Mouse (Mus musculus): ENCODE results near the gene Gc. TPM values are rescaled to one million over a fixed set of nuclear protein-coding genes. Genes with fewer than 3 reads are reported as not detected.

The Gc gene
- total RNA-seq (2017): not detected in 3 replicates

DNA sequence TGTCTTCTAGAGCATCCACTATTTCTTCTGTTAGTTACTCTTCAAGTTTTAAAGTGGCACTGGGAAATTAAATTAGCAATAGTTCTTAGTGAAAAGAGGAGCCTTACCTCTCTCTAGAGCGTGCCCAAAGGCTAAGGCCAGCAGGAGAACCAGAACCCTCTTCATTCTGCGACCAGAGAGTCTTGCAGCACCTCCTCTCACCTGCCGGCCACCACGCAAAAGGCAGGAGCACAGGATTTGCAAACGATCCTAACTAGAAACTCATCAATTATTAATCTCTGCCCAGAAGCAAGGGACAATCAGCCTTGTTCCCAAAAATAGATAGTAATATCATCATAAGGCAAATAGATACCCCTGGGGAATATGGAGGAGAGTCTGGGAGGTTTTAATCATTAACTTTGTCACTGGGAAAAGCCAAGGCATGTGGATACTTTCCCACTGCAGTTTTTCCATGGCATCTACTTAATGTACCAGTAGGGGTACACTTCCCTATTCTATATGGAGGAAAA lies at the start of gene Gc:
Gene Gc (minus strand): TSS at position 345 of the 509 bp plus-strand sequence.
- no peak for ATAC-seq (replicated peaks; ENCODE audit: insufficient number of reproducible peaks, low FRiP score, low TSS enrichment, poor library complexity, severe bottlenecking)

DNA sequence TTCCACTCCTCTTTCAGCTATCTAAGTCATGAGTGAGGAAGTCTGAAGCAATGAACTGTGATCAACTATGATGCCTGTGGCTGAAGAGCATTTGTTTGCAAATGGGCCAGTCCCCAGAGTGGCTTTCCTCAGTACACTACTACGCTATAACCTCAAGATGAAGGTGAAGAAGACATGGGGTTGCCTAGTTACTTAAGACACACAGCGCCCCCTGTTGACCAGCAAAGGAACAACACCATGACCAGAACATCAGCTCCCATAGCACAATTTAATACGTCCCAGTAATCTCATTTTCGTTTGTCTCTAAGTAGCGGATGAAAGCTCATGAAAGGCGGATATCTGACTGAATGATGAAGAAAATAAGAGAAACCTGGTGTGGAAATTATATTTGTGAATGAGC lies 42.5 kb upstream of the Gc start:
- no peak for ATAC-seq (replicated peaks; ENCODE audit: insufficient number of reproducible peaks, low FRiP score, low TSS enrichment, poor library complexity, severe bottlenecking)

DNA sequence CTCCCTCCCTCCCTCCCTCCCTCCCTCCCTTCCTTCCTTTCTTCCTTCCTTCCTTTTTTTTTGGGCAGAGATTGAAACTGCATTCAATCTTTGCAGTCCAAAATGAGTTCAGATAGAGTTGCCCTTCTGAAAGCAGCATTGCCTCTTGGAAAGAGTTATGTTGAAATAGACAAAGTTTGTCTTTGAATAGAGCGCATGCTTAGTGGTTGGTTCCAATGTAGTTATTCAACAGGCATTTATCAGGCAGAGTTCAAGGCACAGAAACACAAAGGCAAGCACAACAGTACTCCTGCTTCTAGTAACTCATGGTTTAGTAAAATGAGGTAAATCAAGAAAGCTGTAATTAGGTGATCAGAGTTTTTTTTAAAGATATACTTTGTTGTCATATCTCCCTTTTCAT lies 34.9 kb upstream of the Gc start:
- no peak for ATAC-seq (replicated peaks; ENCODE audit: insufficient number of reproducible peaks, low FRiP score, low TSS enrichment, poor library complexity, severe bottlenecking)

GRCm38 (mm10) chr5:89470483-89470882 lies 12.8 kb upstream of the Gc start:
- no peak for ATAC-seq (replicated peaks; ENCODE audit: insufficient number of reproducible peaks, low FRiP score, low TSS enrichment, poor library complexity, severe bottlenecking)

DNA sequence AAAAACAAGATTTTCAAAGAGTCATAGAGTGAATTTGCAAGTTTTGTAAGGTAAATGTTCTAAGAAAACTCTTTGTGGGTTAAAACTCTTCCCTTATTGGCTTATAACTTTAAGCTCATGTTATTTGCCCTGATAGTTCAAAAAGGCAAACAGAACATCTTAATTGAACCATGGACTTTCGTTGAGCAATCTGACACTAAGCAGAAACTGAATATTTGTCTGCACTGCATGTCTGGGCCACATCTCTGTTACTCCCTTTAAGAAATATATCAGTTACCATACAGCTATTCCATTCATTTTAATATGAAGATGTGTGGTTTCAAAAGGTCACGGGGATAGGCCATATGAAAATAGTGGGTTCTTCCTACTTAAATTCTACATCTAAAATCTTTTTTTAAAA lies 10.2 kb upstream of the Gc start:
- no peak for ATAC-seq (replicated peaks; ENCODE audit: insufficient number of reproducible peaks, low FRiP score, low TSS enrichment, poor library complexity, severe bottlenecking)

DNA sequence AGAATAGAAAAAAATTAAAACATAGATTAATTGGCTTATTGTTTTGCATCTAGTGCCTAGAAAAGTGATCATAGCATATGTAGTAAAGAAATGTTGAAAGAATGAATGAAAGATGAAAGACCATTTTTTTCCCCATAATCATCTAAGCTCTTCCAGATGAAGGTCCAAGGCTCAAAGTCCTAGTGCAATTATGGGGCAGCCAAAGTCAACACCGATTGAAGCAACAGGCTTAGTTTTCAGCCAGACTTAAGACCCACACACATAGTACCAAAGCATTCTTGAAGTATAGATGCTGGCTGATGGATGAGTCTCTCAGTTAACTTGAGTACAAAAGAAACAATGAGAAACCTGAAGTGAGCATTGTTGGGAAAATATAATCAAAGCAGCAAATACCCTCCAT lies 9.3 kb upstream of the Gc start:
- no peak for ATAC-seq (replicated peaks; ENCODE audit: insufficient number of reproducible peaks, low FRiP score, low TSS enrichment, poor library complexity, severe bottlenecking)

GRCm38 (mm10) chr5:89466275-89466674 lies 8.6 kb upstream of the Gc start:
- no peak for ATAC-seq (replicated peaks; ENCODE audit: insufficient number of reproducible peaks, low FRiP score, low TSS enrichment, poor library complexity, severe bottlenecking)

DNA sequence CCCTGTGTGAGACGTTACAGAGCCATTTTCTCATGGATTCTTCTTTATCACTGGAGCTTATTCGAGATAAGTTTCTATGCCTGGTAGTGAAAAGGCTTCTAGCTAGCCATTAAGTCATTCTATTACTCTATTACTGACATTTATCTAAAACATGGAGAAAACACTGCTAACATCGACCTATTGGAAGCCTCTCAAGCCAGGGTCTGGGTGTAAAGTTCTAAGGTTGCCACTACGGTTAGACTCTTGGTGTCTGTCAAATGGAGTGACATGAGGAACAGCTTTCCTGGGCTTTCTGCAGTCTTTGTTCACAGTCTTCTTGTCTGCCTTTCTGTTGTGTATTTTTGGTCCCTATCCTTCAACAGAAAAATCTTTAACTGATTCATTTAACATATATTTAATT lies 4.1 kb upstream of the Gc start:
- no peak for ATAC-seq (replicated peaks; ENCODE audit: insufficient number of reproducible peaks, low FRiP score, low TSS enrichment, poor library complexity, severe bottlenecking)

GRCm38 (mm10) chr5:89459591-89459990 lies 1.9 kb upstream of the Gc start:
- no peak for ATAC-seq (replicated peaks; ENCODE audit: insufficient number of reproducible peaks, low FRiP score, low TSS enrichment, poor library complexity, severe bottlenecking)

DNA sequence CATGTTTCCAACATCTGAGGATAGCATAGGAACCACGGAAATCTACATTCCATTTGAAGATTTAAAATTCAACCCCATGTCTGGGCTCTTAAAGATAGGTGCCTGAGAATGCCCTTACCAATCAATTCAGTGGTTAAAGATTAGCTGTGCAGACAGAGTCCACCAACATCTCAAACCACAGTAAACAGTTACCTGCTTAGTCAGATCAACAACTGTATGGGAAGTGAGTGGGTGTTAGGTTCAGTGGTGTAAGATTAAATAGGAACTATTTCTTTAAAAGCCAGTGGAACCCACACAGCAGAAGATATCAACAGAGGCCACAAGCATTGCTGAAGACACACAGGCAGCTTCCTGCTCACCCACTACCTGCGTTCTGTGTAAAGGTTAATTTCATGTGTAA lies 1.3 kb upstream of the Gc start:
- ATAC-seq (replicated peaks; ENCODE audit: insufficient number of reproducible peaks, low FRiP score, low TSS enrichment, poor library complexity, severe bottlenecking): no peak

GRCm38 (mm10) chr5:89455526-89455925 lies 2.2 kb downstream of the Gc start:
- ATAC-seq (replicated peaks; ENCODE audit: insufficient number of reproducible peaks, low FRiP score, low TSS enrichment, poor library complexity, severe bottlenecking): no peak

GRCm38 (mm10) chr5:89450798-89451197 lies 6.9 kb downstream of the Gc start:
- no peak for ATAC-seq (replicated peaks; ENCODE audit: insufficient number of reproducible peaks, low FRiP score, low TSS enrichment, poor library complexity, severe bottlenecking)

GRCm38 (mm10) chr5:89449325-89449724 lies 8.4 kb downstream of the Gc start:
- ATAC-seq (replicated peaks; ENCODE audit: insufficient number of reproducible peaks, low FRiP score, low TSS enrichment, poor library complexity, severe bottlenecking): no peak

- ATAC-seq (replicated peaks; ENCODE audit: insufficient number of reproducible peaks, low FRiP score, low TSS enrichment, poor library complexity, severe bottlenecking): no peak
Observed at GRCm38 (mm10) chr5:89447978-89448377, 9.7 kb downstream of the Gc start.

GRCm38 (mm10) chr5:89444360-89444759 lies 13.3 kb downstream of the Gc start:
- no peak for ATAC-seq (replicated peaks; ENCODE audit: insufficient number of reproducible peaks, low FRiP score, low TSS enrichment, poor library complexity, severe bottlenecking)

- no peak for ATAC-seq (replicated peaks; ENCODE audit: insufficient number of reproducible peaks, low FRiP score, low TSS enrichment, poor library complexity, severe bottlenecking)
Observed at GRCm38 (mm10) chr5:89411536-89411935, 46.2 kb downstream of the Gc start.

- no peak for ATAC-seq (replicated peaks; ENCODE audit: insufficient number of reproducible peaks, low FRiP score, low TSS enrichment, poor library complexity, severe bottlenecking)
Observed at GRCm38 (mm10) chr5:89407376-89408082, 50.2 kb downstream of the Gc start.

- ATAC-seq (replicated peaks; ENCODE audit: insufficient number of reproducible peaks, low FRiP score, low TSS enrichment, poor library complexity, severe bottlenecking): no peak
Observed at GRCm38 (mm10) chr5:89405132-89405531, 52.6 kb downstream of the Gc start.

GRCm38 (mm10) chr5:89390405-89390804 lies 67.3 kb downstream of the Gc start:
- ATAC-seq (replicated peaks; ENCODE audit: insufficient number of reproducible peaks, low FRiP score, low TSS enrichment, poor library complexity, severe bottlenecking): no peak

- no peak for ATAC-seq (replicated peaks; ENCODE audit: insufficient number of reproducible peaks, low FRiP score, low TSS enrichment, poor library complexity, severe bottlenecking)
Observed at GRCm38 (mm10) chr5:89384204-89384603, 73.5 kb downstream of the Gc start.

- no peak for ATAC-seq (replicated peaks; ENCODE audit: insufficient number of reproducible peaks, low FRiP score, low TSS enrichment, poor library complexity, severe bottlenecking)
Observed at GRCm38 (mm10) chr5:89381340-89381739, 76.4 kb downstream of the Gc start.
